In the genomic region with DNA sequence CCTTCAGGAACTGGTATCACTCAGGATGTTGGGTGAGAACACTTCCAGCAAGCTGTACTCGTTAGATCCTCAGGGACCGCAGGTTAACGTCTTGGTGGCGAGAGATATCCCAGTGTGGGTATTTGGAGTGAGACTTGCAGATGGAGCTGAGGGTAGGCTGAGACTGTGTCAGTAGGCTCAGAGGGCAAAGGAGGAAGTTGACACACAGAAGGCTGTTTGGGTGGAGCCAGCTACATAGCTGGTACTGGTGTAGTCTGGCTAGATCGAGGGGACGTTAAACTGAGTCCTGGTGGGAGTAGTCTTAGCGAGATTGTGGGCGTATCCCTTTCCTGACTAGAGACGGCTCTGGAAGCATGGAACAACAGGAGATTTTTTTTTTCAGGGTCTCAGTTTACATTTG, we compare ENCODE assay signal across 23 mouse cellular contexts. TPM values are rescaled to one million over a fixed set of nuclear protein-coding genes. Genes with fewer than 3 reads are reported as not detected.
A peak's percentile ranks its signal among the peaks of the same experiment; 100 is the strongest.
DNase-seq lines count a peak whose midpoint lies in the region; ATAC-seq and TF ChIP-seq lines count a peak whose summit lies in the region.
"Had no signal": no experiment of that assay in that cellular context is flagged by ENCODE, and none has a peak within 500 bp of the region (broad histone marks: within the 10 kb centered on the region; RNA-seq: fewer than 3 reads in every experiment).

No protein-coding gene starts in this region.

- H3K4me2 ChIP-seq in hindbrain, embryonic 11.5 days (replicated peaks; ENCODE audit: low read depth, low read length): no peak overlapping the region
- H3K4me2 ChIP-seq: embryonic facial prominence, embryonic 13.5 days; kidney, embryonic 15.5 days; liver, embryonic 13.5 days; midbrain, embryonic 11.5 days; neural tube, embryonic 12.5 days had no signal

- peaks cover 20% of the 10 kb centered on the region for H3K27me3 ChIP-seq in G1E (ENCODE audit: insufficient read depth, low read length)
- no peaks in the 10 kb centered on the region for H3K27me3 ChIP-seq in hindbrain, embryonic 11.5 days (ENCODE audit: control insufficient read depth, insufficient read depth, low read length)
- H3K27me3 ChIP-seq in limb, embryonic 10.5 days (ENCODE audit: low read depth, poor library complexity, severe bottlenecking): no peaks in the 10 kb centered on the region
- H3K27me3 ChIP-seq: embryonic facial prominence, embryonic 13.5 days; kidney, embryonic 15.5 days; neural tube, embryonic 12.5 days had no signal

- H3K4me3 ChIP-seq in G1E (ENCODE audit: low read depth, low read length): no peak overlapping the region
- no peak overlapping the region for H3K4me3 ChIP-seq in hindbrain, embryonic 11.5 days (ENCODE audit: low read depth, low read length)
- no peak overlapping the region for H3K4me3 ChIP-seq in limb, embryonic 10.5 days
- H3K4me3 ChIP-seq: embryonic facial prominence, embryonic 13.5 days; heart, embryonic 10.5 days; kidney, embryonic 15.5 days; liver, embryonic 13.5 days; neural tube, embryonic 12.5 days had no signal

- TF ChIP-seq CTCF in G1E (IDR thresholded peaks at IDR 0.05; ENCODE audit: low read depth, low read length): no peak

- no peak for DNase-seq in G1E (ENCODE audit: low spot score)
- DNase-seq in R1 (ENCODE audit: low read depth, low spot score): peak; percentile 10
- DNase-seq in right cerebral cortex, postnatal 10 days (ENCODE audit: low spot score in 2 of 2): no peak
- no peak for DNase-seq in hindbrain, embryonic 11.5 days (ENCODE audit: low spot score)
- no peak for DNase-seq in limb, embryonic 10.5 days (ENCODE audit: low spot score)
- DNase-seq: cerebellum, adult 11-12 months; cerebellum, postnatal 14 days; embryo, embryonic 11 days; heart, postnatal 4 days; kidney, postnatal 4 days; liver, embryonic 13.5 days; lung, adult 2 months; lung, postnatal 14 days; retina, postnatal 1 day had no signal

- no peaks in the 10 kb centered on the region for H3K36me3 ChIP-seq in G1E (replicated peaks)
- no peaks in the 10 kb centered on the region for H3K36me3 ChIP-seq in hindbrain, embryonic 11.5 days (ENCODE audit: control insufficient read depth, insufficient read depth, low read length)
- no peaks in the 10 kb centered on the region for H3K36me3 ChIP-seq in limb, embryonic 10.5 days
- H3K36me3 ChIP-seq: embryonic facial prominence, embryonic 13.5 days; heart, embryonic 10.5 days; kidney, embryonic 15.5 days; liver, embryonic 13.5 days; neural tube, embryonic 12.5 days had no signal

- peak; percentile 56 for ATAC-seq in G1E (ENCODE audit: extremely low read depth, insufficient number of reproducible peaks, low FRiP score, poor library complexity, severe bottlenecking)
- ATAC-seq in hematopoietic stem cell, adult 5-6 weeks (replicated peaks in 1 of 2; ENCODE audit: insufficient read depth in 1 of 2, low FRiP score in 2 of 2, low TSS enrichment in 1 of 2, low read depth in 1 of 2, poor library complexity in 2 of 2, severe bottlenecking in 2 of 2): peak; percentile 81 to 90
- peak; percentile 70 for ATAC-seq in neutrophil, adult 5-6 weeks (ENCODE audit: extremely low read depth, insufficient number of reproducible peaks, low FRiP score, poor library complexity, severe bottlenecking)
- no peak for ATAC-seq in hindbrain, embryonic 11.5 days (ENCODE audit: low FRiP score)
- ATAC-seq: forebrain, embryonic 14.5 days; intestine, postnatal 0 days had no signal

- 74% methylated on average over 9 of the region's 9 CpGs for WGBS in hindbrain, embryonic 11.5 days
- 83% methylated on average over 9 of the region's 9 CpGs for WGBS in limb, embryonic 10.5 days

- no peaks in the 10 kb centered on the region for H3K4me1 ChIP-seq in G1E (ENCODE audit: insufficient read depth, low read depth, low read length)
- no peaks in the 10 kb centered on the region for H3K4me1 ChIP-seq in hindbrain, embryonic 11.5 days (replicated peaks; ENCODE audit: control insufficient read depth, insufficient read depth, low read length)
- H3K4me1 ChIP-seq in limb, embryonic 10.5 days: no peaks in the 10 kb centered on the region
- H3K4me1 ChIP-seq: embryonic facial prominence, embryonic 13.5 days; heart, embryonic 10.5 days; kidney, embryonic 15.5 days; liver, embryonic 13.5 days; neural tube, embryonic 12.5 days had no signal

- no peak overlapping the region for H3K9ac ChIP-seq in hindbrain, embryonic 11.5 days (ENCODE audit: low read depth, low read length)
- H3K9ac ChIP-seq: embryonic facial prominence, embryonic 13.5 days; kidney, embryonic 15.5 days; liver, embryonic 13.5 days; neural tube, embryonic 12.5 days had no signal

- H3K27ac ChIP-seq in hindbrain, embryonic 11.5 days (ENCODE audit: low read depth, low read length): no peak overlapping the region
- no peak overlapping the region for H3K27ac ChIP-seq in limb, embryonic 10.5 days
- H3K27ac ChIP-seq: embryonic facial prominence, embryonic 13.5 days; heart, embryonic 10.5 days; kidney, embryonic 15.5 days; liver, embryonic 13.5 days; neural tube, embryonic 12.5 days had no signal

- no peaks in the 10 kb centered on the region for H3K9me3 ChIP-seq in G1E (replicated peaks)
- no peaks in the 10 kb centered on the region for H3K9me3 ChIP-seq in hindbrain, embryonic 11.5 days (ENCODE audit: control insufficient read depth, low read length)
- H3K9me3 ChIP-seq in limb, embryonic 10.5 days (replicated peaks): no peaks in the 10 kb centered on the region
- H3K9me3 ChIP-seq: embryonic facial prominence, embryonic 13.5 days; heart, embryonic 10.5 days; kidney, embryonic 15.5 days; liver, embryonic 13.5 days; neural tube, embryonic 12.5 days had no signal

RNA-seq across cellular contexts. Expression of gene Nlrc5, which starts 16.1 kb away (rescaled TPM):
- total RNA-seq in G1E (2014; fragmentation: Nextera tagmentation) (not detected in 2 replicates), G1E (2017) (0.81 and 1.2 TPM in 2 replicates)
- 0.02 TPM in 1 of 2 replicates, not detected in the other for polyA plus RNA-seq in G1E (2012)
- total RNA-seq in hematopoietic stem cell, adult 5-6 weeks (2017): 62.6 and 97.6 TPM in 2 replicates
- total RNA-seq in neutrophil, adult 5-6 weeks (2017): 64.4 and 66.7 TPM in 2 replicates
- polyA plus RNA-seq in hindbrain, embryonic 11.5 days (2014; fragmentation: Nextera tagmentation; extraction: Ambion mirVana): 0.23 TPM in 1 of 2 replicates, not detected in the other
- polyA plus RNA-seq in limb, embryonic 10.5 days (2016; fragmentation: Nextera tagmentation; extraction: Ambion mirVana): not detected in 2 replicates
- polyA plus RNA-seq: heart, embryonic 10.5 days; midbrain, embryonic 11.5 days had no signal

RNA-seq across cellular contexts. Expression of gene Herpud1, which starts 31.8 kb away (rescaled TPM):
- total RNA-seq in G1E (2014; fragmentation: Nextera tagmentation) (51.7 and 54.7 TPM in 2 replicates), G1E (2017) (59.5 and 68.4 TPM in 2 replicates)
- 46.6 and 63.0 TPM in 2 replicates for polyA plus RNA-seq in G1E (2012)
- total RNA-seq in hematopoietic stem cell, adult 5-6 weeks (2017): 74.5 and 93.6 TPM in 2 replicates
- 142 and 154 TPM in 2 replicates for total RNA-seq in neutrophil, adult 5-6 weeks (2017)
- polyA plus RNA-seq in hindbrain, embryonic 11.5 days (2014; fragmentation: Nextera tagmentation; extraction: Ambion mirVana): 60.8 and 61.0 TPM in 2 replicates
- polyA plus RNA-seq in limb, embryonic 10.5 days (2016; fragmentation: Nextera tagmentation; extraction: Ambion mirVana): 52.4 and 54.0 TPM in 2 replicates

Comparison
In these comparisons a context has a peak if more than half of its experiments do, and no peak if none do; other contexts are left out.
1. RNA of gene Nlrc5, which starts 16.1 kb away (total RNA-seq): 62.6 to 97.6 TPM in hematopoietic stem cell, adult 5-6 weeks and 64.4 to 66.7 TPM in neutrophil, adult 5-6 weeks; 0.81 to 1.2 TPM in G1E; every median in the first group is over 10 times any median in the second.